Mouse (Mus musculus): ENCODE data around the gene Cbx8. TPM values are rescaled to one million over a fixed set of nuclear protein-coding genes. Genes with fewer than 3 reads are reported as not detected.

The Cbx8 gene
- polyA plus RNA-seq, 1 experiment from 2014 or later, result 8.6 TPM

DNA sequence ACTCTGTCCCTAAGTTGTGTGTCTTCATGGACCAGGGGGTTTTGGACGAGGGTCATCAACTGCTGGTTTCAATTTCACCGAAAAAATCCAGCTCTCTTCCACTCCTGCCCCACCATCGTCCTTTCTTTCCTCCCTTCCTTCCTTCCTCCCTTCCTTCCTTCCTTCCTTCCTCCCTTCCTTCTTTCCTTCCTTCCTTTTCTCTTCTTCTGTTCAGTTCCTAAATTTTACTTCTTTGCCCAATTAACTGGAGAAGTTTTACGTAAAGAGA lies 2.4 kb upstream of the Cbx8 start:
- peaks cover 68% of the 10 kb centered on the region for H3K4me1 ChIP-seq (replicated peaks)
- H3K9ac ChIP-seq, result no peak overlapping the region
- no peak overlapping the region for H3K4me2 ChIP-seq
- no peak overlapping the region for H3K4me3 ChIP-seq
- peaks cover 59% of the 10 kb centered on the region for H3K27me3 ChIP-seq
- no peak overlapping the region for H3K27ac ChIP-seq (replicated peaks)
- H3K36me3 ChIP-seq, result 0 out of 2 replicates have a peak, but pooled peaks cover 3% of the 10 kb centered on the region
- no peak for ATAC-seq (ENCODE audit: low FRiP score, low read depth)
- 5% methylated on average over 4 of the region's 4 CpGs for WGBS
- no peaks in the 10 kb centered on the region for H3K9me3 ChIP-seq

GRCm38 (mm10) chr11:119042466-119043272 lies 1.9 kb upstream of the Cbx8 start:
- no peak overlapping the region for H3K4me3 ChIP-seq
- no peak overlapping the region for H3K4me2 ChIP-seq
- no peaks in the 10 kb centered on the region for H3K9me3 ChIP-seq
- no peak overlapping the region for H3K27ac ChIP-seq (replicated peaks)
- peaks cover 67% of the 10 kb centered on the region for H3K4me1 ChIP-seq (replicated peaks)
- peaks cover 59% of the 10 kb centered on the region for H3K27me3 ChIP-seq
- no peak overlapping the region for H3K9ac ChIP-seq
- WGBS, result under 1% methylated on average over 52 of the region's 52 CpGs
- ATAC-seq (ENCODE audit: low FRiP score, low read depth), result no peak
- H3K36me3 ChIP-seq, result 0 out of 2 replicates have a peak, but pooled peaks cover 3% of the 10 kb centered on the region

DNA sequence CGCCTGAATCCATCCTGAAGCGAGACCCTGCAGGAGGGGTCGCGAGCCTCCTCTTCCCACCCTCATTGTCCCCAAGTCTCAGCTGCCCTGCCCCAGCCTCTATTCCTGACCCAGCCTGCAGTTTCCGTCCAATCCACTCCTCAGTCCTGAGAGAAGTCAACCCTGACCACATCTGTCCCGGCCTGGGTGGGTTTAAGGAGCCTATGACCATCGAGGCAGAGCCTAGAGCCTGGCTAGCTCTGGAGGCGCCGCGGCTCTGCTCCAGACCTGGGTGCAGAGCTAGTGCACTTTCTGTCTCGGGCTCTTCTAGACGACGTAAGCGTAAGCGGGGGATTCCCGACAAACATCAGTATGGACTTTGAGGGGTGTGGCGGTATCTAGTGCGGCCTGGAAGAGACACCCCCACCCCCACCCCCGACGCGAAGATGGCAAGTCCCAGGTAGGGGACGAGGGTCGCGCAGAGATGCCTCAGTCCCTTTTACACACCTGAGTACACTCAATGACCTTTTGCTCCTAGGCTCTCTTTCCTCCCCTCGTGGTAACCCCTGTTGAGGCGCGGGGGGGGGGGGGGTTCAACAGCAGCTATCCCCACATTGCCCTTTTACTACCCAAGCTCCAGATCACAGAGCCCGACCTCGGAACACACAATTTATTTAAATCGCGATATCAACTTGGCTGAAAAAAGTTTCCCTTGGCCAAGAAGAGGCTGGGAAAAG lies 1.1 kb upstream of the Cbx8 start:
- WGBS, result 1% methylated on average over 31 of the region's 31 CpGs
- Histone ChIP-seq H3K4me3 (peak overlapping the region; percentile 89), H3K4me2 (peak overlapping the region; percentile 98), H3K4me1 (replicated peaks) (peaks cover 69% of the 10 kb centered on the region), H3K27me3 (peaks cover 65% of the 10 kb centered on the region), H3K36me3 (0 out of 2 replicates have a peak, but pooled peaks cover 3% of the 10 kb centered on the region), H3K9ac (peak overlapping the region; percentile 80), H3K9me3 (no peaks in the 10 kb centered on the region), H3K27ac (replicated peaks) (peak overlapping the region; percentile 96; the same call in 1 of the 2 replicates)
- ATAC-seq (ENCODE audit: low FRiP score, low read depth), result 0 out of 2 replicates have a peak, but pooled peaks have one; percentile 4

- H3K27me3 ChIP-seq, result peaks cover 65% of the 10 kb centered on the region
- H3K4me1 ChIP-seq (replicated peaks), result peaks cover 69% of the 10 kb centered on the region
- WGBS, result under 1% methylated on average over 31 of the region's 31 CpGs
Observed at GRCm38 (mm10) chr11:119041325-119041716, 552 bp upstream of the Cbx8 start.

GRCm38 (mm10) chr11:119039732-119040512 lies 847 bp downstream of the Cbx8 start:
- H3K27ac ChIP-seq (replicated peaks), result peak overlapping the region; percentile 96
- H3K4me3 ChIP-seq, result peak overlapping the region; percentile 89
- 0 out of 2 replicates have a peak, but pooled peaks cover 3% of the 10 kb centered on the region for H3K36me3 ChIP-seq
- ATAC-seq (ENCODE audit: low FRiP score, low read depth), result no peak
- H3K9ac ChIP-seq, result peak overlapping the region; percentile 86
- H3K9me3 ChIP-seq, result no peaks in the 10 kb centered on the region
- H3K27me3 ChIP-seq, result peaks cover 65% of the 10 kb centered on the region
- H3K4me1 ChIP-seq (replicated peaks), result peaks cover 78% of the 10 kb centered on the region
- WGBS, result 7% methylated on average over 21 of the region's 21 CpGs
- H3K4me2 ChIP-seq, result peak overlapping the region; percentile 98

More at GRCm38 (mm10) chr11:119041325-119041716, 552 bp upstream of the Cbx8 start:
- H3K36me3 ChIP-seq, result 0 out of 2 replicates have a peak, but pooled peaks cover 3% of the 10 kb centered on the region
- H3K9me3 ChIP-seq, result no peaks in the 10 kb centered on the region
- no peak for ATAC-seq (ENCODE audit: low FRiP score, low read depth)
- peak overlapping the region; percentile 98 for H3K4me2 ChIP-seq
- peak overlapping the region; percentile 80 for H3K9ac ChIP-seq
- H3K27ac ChIP-seq (replicated peaks), result peak overlapping the region; percentile 96
- peak overlapping the region; percentile 89 for H3K4me3 ChIP-seq

DNA sequence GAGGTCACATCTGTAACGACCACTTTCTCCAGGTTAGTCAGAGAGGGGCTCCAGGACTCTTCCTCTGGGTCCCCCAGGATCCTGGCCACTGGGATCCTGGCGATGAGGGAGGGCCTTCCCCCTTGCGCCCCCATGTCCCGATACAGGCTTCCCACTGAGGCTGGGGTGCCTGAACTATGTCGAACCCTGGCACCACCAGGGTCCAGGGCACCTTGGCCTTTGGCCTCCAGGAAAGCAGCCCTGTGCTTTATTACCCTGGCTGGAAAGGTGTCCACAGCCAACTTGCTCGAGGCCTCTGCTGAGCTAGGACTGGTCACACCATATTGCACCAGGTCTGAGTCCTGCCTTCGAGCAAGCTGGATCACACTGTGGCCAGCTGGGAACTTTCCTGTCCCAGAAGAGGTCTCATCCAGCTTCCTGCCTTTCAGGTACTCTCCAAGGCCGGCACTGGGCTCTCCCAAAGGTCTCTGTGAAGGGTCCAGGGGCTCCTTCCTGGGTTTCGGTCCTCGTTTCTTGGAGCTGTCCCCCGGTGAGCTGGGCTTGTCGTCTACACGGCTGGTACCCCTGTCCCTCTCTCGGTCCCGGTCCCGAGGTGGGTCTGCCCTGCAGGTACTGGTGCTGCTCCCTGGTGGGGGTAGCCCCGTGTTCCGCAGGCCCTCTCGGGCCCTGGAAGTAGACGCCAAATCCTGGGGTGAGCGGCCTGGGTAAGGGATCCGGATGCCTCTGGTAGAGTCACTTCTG lies 1.9 kb downstream of the Cbx8 start:
- WGBS, result 39% methylated on average over 22 of the region's 22 CpGs
- Histone ChIP-seq H3K4me3 (no peak overlapping the region), H3K36me3 (0 out of 2 replicates have a peak, but pooled peaks cover 3% of the 10 kb centered on the region), H3K4me2 (0 out of 2 replicates have a peak overlapping the region, but pooled peaks have one; percentile 98), H3K27me3 (peaks cover 58% of the 10 kb centered on the region), H3K4me1 (replicated peaks) (peaks cover 76% of the 10 kb centered on the region), H3K9ac (no peak overlapping the region), H3K9me3 (no peaks in the 10 kb centered on the region), H3K27ac (replicated peaks) (no peak overlapping the region)
- no peak for ATAC-seq (ENCODE audit: low FRiP score, low read depth)

DNA sequence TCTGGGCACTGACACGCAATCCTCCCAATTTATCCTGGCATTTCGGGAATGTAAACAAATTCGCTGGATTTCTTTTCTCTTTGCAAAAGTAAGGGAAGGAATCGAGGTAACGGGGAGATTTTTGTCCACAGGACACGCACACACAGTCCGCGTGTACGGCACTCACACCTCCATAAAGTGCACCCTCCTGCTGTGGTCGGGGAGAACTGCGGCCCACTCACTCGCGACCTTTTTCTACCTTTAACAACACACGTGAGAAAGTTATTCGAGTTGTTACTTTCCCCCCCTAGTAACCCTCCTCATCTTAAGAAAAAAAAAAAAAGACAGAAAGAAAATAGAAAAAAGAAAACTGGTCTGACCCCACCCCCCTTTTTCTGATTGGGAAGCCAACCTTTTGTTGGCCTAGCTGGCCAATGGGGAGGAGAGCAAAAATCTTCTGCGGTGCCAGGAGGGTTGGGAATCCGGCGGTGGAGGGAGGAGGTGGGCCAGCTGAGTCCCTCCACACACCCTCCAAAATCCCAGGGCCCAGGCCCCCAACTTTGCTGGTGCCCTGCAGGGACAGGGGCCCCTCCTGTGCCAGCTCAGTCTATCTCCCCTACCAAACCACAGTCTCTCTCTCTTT lies 2.9 kb downstream of the Cbx8 start:
- Histone ChIP-seq H3K4me3 (peak overlapping the region; percentile 34), H3K4me2 (peak overlapping the region; percentile 60), H3K27me3 (peaks cover 50% of the 10 kb centered on the region), H3K9ac (no peak overlapping the region), H3K36me3 (0 out of 2 replicates have a peak, but pooled peaks cover 3% of the 10 kb centered on the region), H3K4me1 (replicated peaks) (peaks cover 75% of the 10 kb centered on the region), H3K9me3 (no peaks in the 10 kb centered on the region), H3K27ac (replicated peaks) (no peak overlapping the region)
- 24% methylated on average over 18 of the region's 18 CpGs for WGBS
- ATAC-seq (ENCODE audit: low FRiP score, low read depth), result no peak

GRCm38 (mm10) chr11:119036934-119037779 lies 3.6 kb downstream of the Cbx8 start:
- no peak overlapping the region for H3K27ac ChIP-seq (replicated peaks)
- no peak for ATAC-seq (ENCODE audit: low FRiP score, low read depth)
- H3K36me3 ChIP-seq, result 0 out of 2 replicates have a peak, but pooled peaks cover 3% of the 10 kb centered on the region
- H3K27me3 ChIP-seq, result peaks cover 49% of the 10 kb centered on the region
- peaks cover 70% of the 10 kb centered on the region for H3K4me1 ChIP-seq (replicated peaks)
- H3K4me3 ChIP-seq, result peak overlapping the region; percentile 34
- WGBS, result 10% methylated on average over 57 of the region's 57 CpGs
- H3K9ac ChIP-seq, result peak overlapping the region; percentile 23; the same call in 1 of the 2 replicates
- H3K4me2 ChIP-seq, result peak overlapping the region; percentile 60
- no peaks in the 10 kb centered on the region for H3K9me3 ChIP-seq

DNA sequence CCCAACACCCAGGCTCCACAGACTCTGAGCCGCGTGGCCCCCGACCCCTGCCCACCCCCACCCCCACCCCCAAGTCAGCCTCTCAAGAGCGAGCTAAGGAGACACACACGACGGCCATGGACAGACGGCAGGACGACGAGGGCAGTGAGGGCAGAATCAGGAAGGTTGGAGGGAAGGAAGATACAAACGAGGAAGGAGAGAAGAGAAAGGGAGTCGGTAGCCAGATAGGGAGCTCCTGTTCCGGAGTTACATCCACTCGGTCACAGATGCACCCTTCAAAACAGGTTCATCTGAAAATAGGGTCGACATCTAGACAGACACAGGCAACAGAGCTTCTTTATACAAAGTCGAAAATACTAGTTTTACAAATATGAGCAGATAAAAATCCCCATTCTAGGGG lies 4.3 kb downstream of the Cbx8 start:
- H3K9me3 ChIP-seq, result no peaks in the 10 kb centered on the region
- H3K4me2 ChIP-seq, result peak overlapping the region; percentile 60; the same call in 1 of the 2 replicates
- H3K36me3 ChIP-seq, result 0 out of 2 replicates have a peak, but pooled peaks cover 3% of the 10 kb centered on the region
- no peak overlapping the region for H3K27ac ChIP-seq (replicated peaks)
- WGBS, result 10% methylated on average over 15 of the region's 15 CpGs
- H3K4me3 ChIP-seq, result 0 out of 2 replicates have a peak overlapping the region, but pooled peaks have one; percentile 34
- ATAC-seq (ENCODE audit: low FRiP score, low read depth), result no peak
- peaks cover 45% of the 10 kb centered on the region for H3K27me3 ChIP-seq
- peaks cover 63% of the 10 kb centered on the region for H3K4me1 ChIP-seq (replicated peaks)
- H3K9ac ChIP-seq, result no peak overlapping the region

GRCm38 (mm10) chr11:119035686-119036165 lies 5.0 kb downstream of the Cbx8 start:
- Histone ChIP-seq H3K4me2 (peak overlapping the region; percentile 27; the same call in 1 of the 2 replicates), H3K9ac (no peak overlapping the region), H3K36me3 (peaks cover 3% of the 10 kb centered on the region; the same call in 1 of the 2 replicates), H3K27ac (replicated peaks) (no peak overlapping the region), H3K9me3 (no peaks in the 10 kb centered on the region), H3K4me3 (peak overlapping the region; percentile 13), H3K27me3 (peaks cover 45% of the 10 kb centered on the region), H3K4me1 (replicated peaks) (peaks cover 60% of the 10 kb centered on the region)
- 8% methylated on average over 21 of the region's 21 CpGs for WGBS
- ATAC-seq (ENCODE audit: low FRiP score, low read depth), result no peak
